Comparison of ENCODE assay signal across 9 mouse cellular contexts in the genomic region with DNA sequence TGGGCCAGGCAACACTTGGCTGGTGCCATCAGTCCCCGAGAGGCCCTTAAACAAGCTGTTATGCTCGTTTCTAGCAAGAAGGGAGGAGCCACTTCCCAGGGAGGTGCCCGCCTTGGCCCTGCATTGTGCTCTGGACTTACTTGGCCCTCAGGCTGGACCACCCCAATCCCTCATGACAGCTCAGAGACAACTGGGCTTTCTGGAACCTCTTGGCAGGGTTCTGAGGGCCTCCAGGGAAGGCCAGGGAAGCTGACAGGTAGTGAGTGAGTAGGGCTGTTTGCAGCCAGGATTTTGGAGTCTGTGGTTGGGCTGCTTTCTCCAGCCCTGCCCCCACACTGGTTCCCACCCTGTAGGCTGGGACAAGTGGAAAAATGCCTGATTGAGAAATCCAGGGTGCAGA.
A peak's percentile ranks its signal among the peaks of the same experiment; 100 is the strongest.
DNase-seq lines count a peak whose midpoint lies in the region; ATAC-seq lines count a peak whose summit lies in the region.
"Had no signal": no experiment of that assay in that cellular context is flagged by ENCODE, and none has a peak within 500 bp of the region (broad histone marks: within the 10 kb centered on the region; RNA-seq: fewer than 3 reads in every experiment).

No protein-coding gene starts in this region.

- no peaks in the 10 kb centered on the region for H3K9me3 ChIP-seq in lung, embryonic 16.5 days (ENCODE audit: control insufficient read depth, low read length)

- H3K4me3 ChIP-seq in lung, embryonic 16.5 days (ENCODE audit: low read length) = no peak overlapping the region
- H3K4me3 ChIP-seq: myocyte had no signal

- peak; percentile 71 for ATAC-seq in lung, embryonic 16.5 days (ENCODE audit: low read depth)

- H3K36me3 ChIP-seq in lung, embryonic 16.5 days (ENCODE audit: control insufficient read depth, insufficient read depth, low read length) = no peaks in the 10 kb centered on the region

- peak overlapping the region; percentile 76 for H3K27ac ChIP-seq in lung, embryonic 16.5 days (ENCODE audit: low read length)

- peak; percentile 50 for DNase-seq in adrenal gland, postnatal 10 days
- DNase-seq in adrenal gland, adult 18-20 months (ENCODE audit: low spot score in 2 of 2) = no peak
- DNase-seq in urinary bladder, postnatal 14 days (ENCODE audit: low spot score) = peak; percentile 67
- DNase-seq in urinary bladder, postnatal 10 days (ENCODE audit: low spot score) = no peak
- DNase-seq in cerebellum, postnatal 36 days = no peak
- DNase-seq in right cerebral cortex, postnatal 36 days (ENCODE audit: low spot score in 2 of 2) = no peak
- no peak for DNase-seq in T-cell, adult 2 months (ENCODE audit: low spot score)

- H3K4me2 ChIP-seq in lung, embryonic 16.5 days (ENCODE audit: low read depth, low read length) = no peak overlapping the region

- WGBS in lung, embryonic 16.5 days = 12% methylated on average over 3 of the region's 3 CpGs

- H3K4me1 ChIP-seq in lung, embryonic 16.5 days (replicated peaks; ENCODE audit: control insufficient read depth, insufficient read depth, low read length) = peaks cover 33% of the 10 kb centered on the region

- H3K9ac ChIP-seq in lung, embryonic 16.5 days (ENCODE audit: low read length) = no peak overlapping the region

- H3K27me3 ChIP-seq in lung, embryonic 16.5 days (ENCODE audit: control insufficient read depth, insufficient read depth, low read depth, low read length) = no peaks in the 10 kb centered on the region

Comparison
In these comparisons a context has a peak if more than half of its experiments do, and no peak if none do; other contexts are left out.
1. DNase-seq: peak in adrenal gland, postnatal 10 days (single experiment) and urinary bladder, postnatal 14 days (single experiment); none in adrenal gland, adult 18-20 months (0 of 2), urinary bladder, postnatal 10 days (single experiment), cerebellum, postnatal 36 days (0 of 2), right cerebral cortex, postnatal 36 days (0 of 2) and T-cell, adult 2 months (single experiment).